Mouse (Mus musculus) brown adipose tissue, adult 24 weeks (tissue): ENCODE measurements around the gene Usp49. TPM values are rescaled to one million over a fixed set of nuclear protein-coding genes. Genes with fewer than 3 reads are reported as not detected.

ENCODE experiments used
- polyA plus RNA-seq: library from polyadenylated mRNA; stranded (reverse); fragments of >200 nt; gene quantifications from 2 replicates; pipeline ENCODE4 v1.2.4, GENCODE M21; 2012; ENCODE audit not compliant: missing spikeins, insufficient read depth, insufficient read length

The Usp49 gene
- polyA plus RNA-seq, 1 experiment = 2.1 TPM

Other genes starting within 250 kb of the Usp49 start
- gene Guca1b, start 245.3 kb upstream of the Usp49 start, polyA plus RNA-seq = not detected in 2 replicates
- gene Guca1a, start 230.1 kb upstream of the Usp49 start, polyA plus RNA-seq = not detected in 2 replicates
- 0.48 TPM in 1 of 2 replicates, not detected in the other for gene AI661453, start 194.1 kb upstream of the Usp49 start, polyA plus RNA-seq
- gene 1700001C19Rik, start 193.3 kb upstream of the Usp49 start, polyA plus RNA-seq = not detected in 2 replicates
- 6.8 and 8.9 TPM in 2 replicates for gene Taf8, start 128.4 kb upstream of the Usp49 start, polyA plus RNA-seq
- 40.4 and 48.4 TPM in 2 replicates for gene Ccnd3, start 125.6 kb upstream of the Usp49 start, polyA plus RNA-seq
- 8.6 and 11.0 TPM in 2 replicates for gene Bysl, start 19.2 kb upstream of the Usp49 start, polyA plus RNA-seq
- 10.7 and 18.0 TPM in 2 replicates for gene Med20, start 19.1 kb upstream of the Usp49 start, polyA plus RNA-seq
- 1.2 and 5.0 TPM in 2 replicates for gene Gm20517, start 19.1 kb upstream of the Usp49 start, polyA plus RNA-seq
- gene Tomm6, start 57.7 kb downstream of the Usp49 start, polyA plus RNA-seq = 306 and 307 TPM in 2 replicates
- 1.3 and 3.4 TPM in 2 replicates for gene Frs3, start 58.3 kb downstream of the Usp49 start, polyA plus RNA-seq
- 1.3 TPM in 1 of 2 replicates, not detected in the other for gene Gm21981, start 63.8 kb downstream of the Usp49 start, polyA plus RNA-seq
- 3.5 and 3.6 TPM in 2 replicates for gene Prickle4, start 64.0 kb downstream of the Usp49 start, polyA plus RNA-seq
- not detected in 2 replicates for gene Pgc, start 96.2 kb downstream of the Usp49 start, polyA plus RNA-seq
- gene Tfeb, start 106.3 kb downstream of the Usp49 start, polyA plus RNA-seq = 8.7 and 14.8 TPM in 2 replicates
- not detected in 2 replicates for gene Mdfi, start 204.0 kb downstream of the Usp49 start, polyA plus RNA-seq